Mouse (Mus musculus): ENCODE measurements at regions not wholly inside any gene's neighbourhood (a gene's known extent, or its start where the extent isn't known, plus 50 kb on each side); places are given as distances from the start of the nearest gene placed in this dataset.

DNA sequence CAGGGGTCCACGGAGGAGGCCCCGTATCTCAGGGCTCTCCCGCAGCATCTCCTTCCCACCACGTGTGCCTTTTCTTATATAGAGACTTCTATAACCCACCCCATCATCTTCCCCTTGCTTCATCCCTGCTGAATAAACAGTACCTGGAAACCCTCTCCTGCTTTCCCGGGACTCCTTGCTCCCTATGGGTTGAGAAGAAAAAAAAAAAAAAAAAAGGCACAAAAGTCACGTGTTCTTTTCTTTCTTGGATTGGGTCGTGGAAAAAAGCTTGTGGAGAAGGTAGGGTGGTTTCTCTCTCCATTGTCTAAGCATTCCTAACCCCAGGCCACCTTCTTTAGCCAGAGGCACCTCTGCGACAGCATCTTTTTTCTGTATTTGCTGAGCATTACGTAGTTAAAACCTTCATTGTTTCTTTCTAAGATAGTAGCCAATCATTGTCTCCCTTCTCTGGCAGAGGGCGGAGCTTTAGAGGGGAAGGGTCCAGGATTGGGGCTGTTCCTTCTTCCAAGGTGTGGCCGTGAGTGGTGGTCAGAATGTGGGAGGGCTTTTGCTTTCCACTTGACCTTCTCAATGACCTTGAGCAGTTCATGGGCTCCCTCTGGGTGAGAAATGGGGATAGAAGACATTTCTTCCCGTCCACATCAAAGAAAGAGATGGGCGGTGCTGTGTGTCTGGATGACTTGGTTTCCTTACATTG lies 78.7 kb upstream of the Mphosph6 start:
- Histone ChIP-seq H3K4me3 (ENCODE audit: insufficient read depth, low read length) (no peak overlapping the region), H3K27ac (ENCODE audit: insufficient read depth, low read length) (no peak overlapping the region), H3K4me1 (ENCODE audit: control insufficient read depth, insufficient read depth, low read length) (no peaks in the 10 kb centered on the region)
- TF ChIP-seq CTCF (IDR thresholded peaks at IDR 0.05; ENCODE audit: extremely low read depth, insufficient read depth, low read length) = no peak
- no peak for TF ChIP-seq POLR2A (IDR thresholded peaks at IDR 0.05; ENCODE audit: extremely low read depth, insufficient read depth, low read length)

- Histone ChIP-seq H3K4me3 (ENCODE audit: insufficient read depth, low read length) (no peak overlapping the region), H3K27ac (ENCODE audit: insufficient read depth, low read length) (no peak overlapping the region), H3K4me1 (ENCODE audit: control insufficient read depth, insufficient read depth, low read length) (no peaks in the 10 kb centered on the region)
- TF ChIP-seq POLR2A (IDR thresholded peaks at IDR 0.05; ENCODE audit: extremely low read depth, insufficient read depth, low read length) (no peak), CTCF (IDR thresholded peaks at IDR 0.05; ENCODE audit: extremely low read depth, insufficient read depth, low read length) (no peak)
Observed at GRCm38 (mm10) chr8:117873611-117874010, 71.9 kb upstream of the Mphosph6 start.

- Histone ChIP-seq H3K4me1 (ENCODE audit: control insufficient read depth, insufficient read depth, low read length) (no peaks in the 10 kb centered on the region), H3K4me3 (ENCODE audit: insufficient read depth, low read length) (no peak overlapping the region), H3K27ac (ENCODE audit: insufficient read depth, low read length) (no peak overlapping the region)
- TF ChIP-seq POLR2A (IDR thresholded peaks at IDR 0.05; ENCODE audit: extremely low read depth, insufficient read depth, low read length) = no peak
- TF ChIP-seq CTCF (IDR thresholded peaks at IDR 0.05; ENCODE audit: extremely low read depth, insufficient read depth, low read length) = no peak
Observed at GRCm38 (mm10) chr8:117867138-117867537, 65.4 kb upstream of the Mphosph6 start.

GRCm38 (mm10) chr8:117865014-117865413 lies 63.3 kb upstream of the Mphosph6 start:
- Histone ChIP-seq H3K4me1 (ENCODE audit: control insufficient read depth, insufficient read depth, low read length) (no peaks in the 10 kb centered on the region), H3K4me3 (ENCODE audit: insufficient read depth, low read length) (no peak overlapping the region), H3K27ac (ENCODE audit: insufficient read depth, low read length) (no peak overlapping the region)
- TF ChIP-seq CTCF (IDR thresholded peaks at IDR 0.05; ENCODE audit: extremely low read depth, insufficient read depth, low read length) (no peak), POLR2A (IDR thresholded peaks at IDR 0.05; ENCODE audit: extremely low read depth, insufficient read depth, low read length) (no peak)

- H3K4me3 ChIP-seq (ENCODE audit: insufficient read depth, low read length) = no peak overlapping the region
- no peaks in the 10 kb centered on the region for H3K4me1 ChIP-seq (ENCODE audit: control insufficient read depth, insufficient read depth, low read length)
- TF ChIP-seq POLR2A (IDR thresholded peaks at IDR 0.05; ENCODE audit: extremely low read depth, insufficient read depth, low read length) (no peak), CTCF (IDR thresholded peaks at IDR 0.05; ENCODE audit: extremely low read depth, insufficient read depth, low read length) (peak; percentile 64)
- no peak overlapping the region for H3K27ac ChIP-seq (ENCODE audit: insufficient read depth, low read length)
Observed at GRCm38 (mm10) chr8:117863837-117864236, 62.1 kb upstream of the Mphosph6 start.

DNA sequence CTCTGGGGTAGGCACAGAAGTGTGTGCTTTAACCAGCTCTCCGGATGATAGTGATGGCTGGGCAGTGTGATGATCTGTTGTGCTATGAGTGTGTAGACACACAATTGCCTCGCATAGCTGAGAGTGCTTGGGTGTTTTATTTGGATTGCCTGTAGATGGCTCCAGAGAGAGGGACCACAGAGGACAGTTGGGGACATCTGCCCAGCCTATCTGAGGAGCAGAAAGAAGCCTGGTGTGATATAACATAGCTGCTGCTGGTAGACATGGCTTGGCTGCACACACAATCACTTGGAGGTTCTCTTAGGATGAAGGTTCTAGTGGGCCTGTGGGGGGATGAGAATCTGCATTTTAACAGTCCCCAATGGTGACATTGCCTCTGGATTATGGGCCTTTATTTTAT lies 60.6 kb upstream of the Mphosph6 start:
- TF ChIP-seq CTCF (IDR thresholded peaks at IDR 0.05; ENCODE audit: extremely low read depth, insufficient read depth, low read length) (0 out of 2 replicates have a peak, but pooled peaks have one; percentile 14), POLR2A (IDR thresholded peaks at IDR 0.05; ENCODE audit: extremely low read depth, insufficient read depth, low read length) (no peak)
- Histone ChIP-seq H3K27ac (ENCODE audit: insufficient read depth, low read length) (no peak overlapping the region), H3K4me1 (ENCODE audit: control insufficient read depth, insufficient read depth, low read length) (no peaks in the 10 kb centered on the region), H3K4me3 (ENCODE audit: insufficient read depth, low read length) (no peak overlapping the region)

- TF ChIP-seq POLR2A (IDR thresholded peaks at IDR 0.05; ENCODE audit: extremely low read depth, insufficient read depth, low read length) (no peak), CTCF (IDR thresholded peaks at IDR 0.05; ENCODE audit: extremely low read depth, insufficient read depth, low read length) (no peak)
Observed at GRCm38 (mm10) chr8:117859734-117860133, 58.0 kb upstream of the Mphosph6 start.

GRCm38 (mm10) chr8:117859095-117859494 lies 57.4 kb upstream of the Mphosph6 start:
- Histone ChIP-seq H3K27ac (ENCODE audit: insufficient read depth, low read length) (no peak overlapping the region), H3K4me3 (ENCODE audit: insufficient read depth, low read length) (no peak overlapping the region)
- TF ChIP-seq POLR2A (IDR thresholded peaks at IDR 0.05; ENCODE audit: extremely low read depth, insufficient read depth, low read length) (no peak), CTCF (IDR thresholded peaks at IDR 0.05; ENCODE audit: extremely low read depth, insufficient read depth, low read length) (no peak)

More at GRCm38 (mm10) chr8:117859734-117860133, 58.0 kb upstream of the Mphosph6 start:
- no peak overlapping the region for H3K27ac ChIP-seq (ENCODE audit: insufficient read depth, low read length)
- no peaks in the 10 kb centered on the region for H3K4me1 ChIP-seq (ENCODE audit: control insufficient read depth, insufficient read depth, low read length)
- H3K4me3 ChIP-seq (ENCODE audit: insufficient read depth, low read length) = no peak overlapping the region

GRCm38 (mm10) chr8:117856121-117856520 lies 54.4 kb upstream of the Mphosph6 start:
- H3K4me3 ChIP-seq (ENCODE audit: insufficient read depth, low read length) = no peak overlapping the region
- no peak overlapping the region for H3K27ac ChIP-seq (ENCODE audit: insufficient read depth, low read length)
- no peaks in the 10 kb centered on the region for H3K4me1 ChIP-seq (ENCODE audit: control insufficient read depth, insufficient read depth, low read length)
- TF ChIP-seq POLR2A (IDR thresholded peaks at IDR 0.05; ENCODE audit: extremely low read depth, insufficient read depth, low read length) (no peak), CTCF (IDR thresholded peaks at IDR 0.05; ENCODE audit: extremely low read depth, insufficient read depth, low read length) (no peak)

More at GRCm38 (mm10) chr8:117859095-117859494, 57.4 kb upstream of the Mphosph6 start:
- no peaks in the 10 kb centered on the region for H3K4me1 ChIP-seq (ENCODE audit: control insufficient read depth, insufficient read depth, low read length)

DNA sequence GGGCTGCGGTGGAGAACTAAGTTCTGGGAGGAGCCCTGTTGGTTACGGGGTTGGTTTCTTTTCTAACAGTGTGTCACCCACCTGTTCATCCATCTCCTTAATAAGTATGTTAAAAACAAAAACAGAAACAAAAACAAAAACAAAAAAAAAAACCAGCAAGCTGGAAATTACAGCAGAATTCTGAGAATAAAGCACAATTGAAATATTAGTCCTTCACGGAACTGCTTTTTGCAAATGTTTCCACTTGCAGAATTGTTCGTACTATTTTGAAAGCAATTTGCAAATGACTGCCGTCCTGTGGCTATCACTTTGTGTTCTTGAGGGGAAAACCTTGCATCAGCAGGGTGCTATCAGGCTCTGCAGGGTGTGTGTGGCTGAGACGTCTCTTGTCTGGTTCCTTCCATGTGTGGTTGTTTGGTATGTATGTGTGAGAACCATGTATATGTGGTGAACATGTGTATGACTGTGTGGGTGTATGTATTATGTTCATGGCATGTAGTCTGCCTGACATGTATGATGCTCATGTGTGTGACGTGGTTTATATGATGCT lies 53.3 kb upstream of the Mphosph6 start:
- H3K4me3 ChIP-seq (ENCODE audit: insufficient read depth, low read length) = no peak overlapping the region
- H3K27ac ChIP-seq (ENCODE audit: insufficient read depth, low read length) = no peak overlapping the region
- H3K4me1 ChIP-seq (ENCODE audit: control insufficient read depth, insufficient read depth, low read length) = no peaks in the 10 kb centered on the region
- TF ChIP-seq POLR2A (IDR thresholded peaks at IDR 0.05; ENCODE audit: extremely low read depth, insufficient read depth, low read length) = no peak
- TF ChIP-seq CTCF (IDR thresholded peaks at IDR 0.05; ENCODE audit: extremely low read depth, insufficient read depth, low read length) = no peak
